Mouse (Mus musculus) cerebellum, adult 2 months (tissue): ENCODE results near the gene Sae1.

Source experiments
- CTCF ChIP-seq: fragments of 200-500 bp; IDR thresholded peaks from 2 replicates; pipeline ENCODE4 v1.5.1; 2011; ENCODE audit warnings: low read depth, mild to moderate bottlenecking, control low read depth, low read length, moderate library complexity, borderline replicate concordance; ENCODE audit not compliant: insufficient read depth
- POLR2A ChIP-seq: fragments of 200-500 bp; IDR thresholded peaks from 2 replicates; pipeline ENCODE4 v1.6.1; 2011; ENCODE audit warnings: low read length, control low read depth, borderline replicate concordance; ENCODE audit not compliant: insufficient read depth

DNA sequence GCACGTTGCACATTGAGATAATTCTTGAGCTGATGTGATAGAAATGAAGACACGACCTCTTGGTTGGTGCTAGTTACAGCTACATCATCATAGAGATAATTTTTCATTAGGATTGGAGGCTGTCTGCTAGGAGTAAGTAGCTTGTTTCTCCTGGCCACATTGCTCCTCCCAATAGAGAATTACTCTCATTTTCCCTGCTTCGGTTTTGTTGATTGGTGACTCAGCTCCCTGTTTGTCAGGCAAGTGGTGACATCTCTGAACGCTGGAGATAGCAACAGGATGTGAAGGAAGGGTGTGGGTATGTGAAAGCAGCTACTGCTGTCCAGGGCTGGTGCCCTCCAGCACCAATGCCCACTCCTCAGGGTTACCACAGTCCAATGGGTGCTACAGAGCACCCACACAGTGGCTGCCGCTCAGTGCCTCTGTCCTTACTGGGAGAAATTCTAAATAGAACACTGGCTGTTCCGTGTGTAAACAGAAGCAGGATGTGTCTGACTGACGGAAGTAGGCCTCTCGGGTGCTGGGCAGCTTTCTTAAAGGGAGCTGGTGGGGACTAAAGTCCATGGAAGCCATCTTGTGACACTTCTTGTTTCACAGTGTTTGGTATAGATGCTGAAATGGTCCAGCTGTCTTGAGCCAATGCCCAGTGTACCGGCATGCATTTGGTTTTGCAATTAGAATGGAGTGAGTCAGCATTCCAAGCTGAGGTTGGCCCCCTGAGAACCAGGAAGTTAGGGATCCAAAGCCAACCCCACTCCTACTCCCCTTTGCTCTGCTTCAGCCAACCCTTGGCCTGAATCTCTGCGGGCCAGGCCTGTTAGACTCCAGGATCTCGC, 18.1 kb upstream of the Sae1 start:
- TF ChIP-seq POLR2A, result no peak
- TF ChIP-seq CTCF, result no peak
